Mouse (Mus musculus): Measurements from ENCODE around the gene Cacna1i. TPM values are rescaled to one million over a fixed set of nuclear protein-coding genes. Genes with fewer than 3 reads are reported as not detected.

Cacna1i gene
- total RNA-seq, 2 experiments from 2014 or later, result not detected

DNA sequence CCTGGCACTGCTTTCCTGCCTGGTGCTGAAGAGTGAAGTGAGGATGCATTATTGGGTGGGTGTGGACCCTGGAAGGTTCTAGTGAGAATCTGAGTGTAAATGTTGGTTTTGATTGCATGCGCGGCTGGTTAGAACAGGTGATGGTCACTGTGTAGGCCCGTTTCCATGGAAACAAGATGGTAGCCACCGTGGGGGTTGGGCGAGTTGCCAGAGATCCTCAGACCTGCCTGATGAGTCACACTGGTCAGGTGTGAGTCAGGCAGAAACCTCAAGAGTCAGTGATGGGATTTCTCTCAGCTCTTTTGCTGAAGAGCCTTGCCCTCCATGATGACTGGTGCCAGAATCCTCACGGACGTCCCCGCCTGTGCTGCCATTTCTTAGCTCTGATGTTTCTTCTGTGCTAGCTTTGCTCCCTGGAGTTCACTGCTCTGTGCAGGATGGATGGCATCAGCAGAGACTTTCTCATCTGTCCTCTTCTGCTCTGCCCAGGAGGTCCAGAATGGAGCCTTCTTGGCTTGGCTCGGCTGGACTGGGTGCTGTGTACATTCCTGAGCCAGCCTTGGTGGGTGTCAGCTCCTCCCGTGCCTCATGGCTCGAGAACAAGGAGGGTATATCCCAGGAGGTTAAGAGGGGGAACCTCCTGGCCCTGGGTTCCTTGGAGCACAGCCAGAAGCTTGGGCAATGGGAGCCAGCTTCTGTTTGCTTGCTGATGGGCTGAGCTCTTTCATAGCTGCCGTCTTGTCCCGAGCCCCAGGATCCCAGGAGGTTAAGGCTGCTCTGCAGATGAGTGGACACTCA lies 40.9 kb downstream of the Cacna1i start:
- no peak for ATAC-seq (ENCODE audit: poor library complexity, severe bottlenecking)

DNA sequence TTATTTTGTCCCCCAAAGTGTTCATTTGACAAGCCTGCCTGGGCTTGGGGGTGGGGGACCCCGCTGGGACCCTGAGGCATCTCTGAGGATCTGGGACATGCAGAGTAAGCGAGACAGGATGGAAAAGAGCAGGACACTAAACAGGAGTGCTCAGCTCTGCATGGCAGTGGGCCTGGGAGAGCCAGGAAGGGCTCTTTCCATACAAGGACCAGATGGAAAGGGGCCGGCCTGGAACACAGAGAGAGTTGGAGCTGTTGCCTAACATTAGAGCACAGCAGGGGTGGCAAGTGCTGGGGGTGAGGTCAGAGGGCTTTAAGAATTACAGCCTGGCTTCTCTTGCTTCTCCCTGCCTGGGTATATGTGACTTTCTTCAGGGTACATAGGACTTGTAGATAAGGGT lies 43.2 kb downstream of the Cacna1i start:
- no peak for ATAC-seq (ENCODE audit: poor library complexity, severe bottlenecking)

DNA sequence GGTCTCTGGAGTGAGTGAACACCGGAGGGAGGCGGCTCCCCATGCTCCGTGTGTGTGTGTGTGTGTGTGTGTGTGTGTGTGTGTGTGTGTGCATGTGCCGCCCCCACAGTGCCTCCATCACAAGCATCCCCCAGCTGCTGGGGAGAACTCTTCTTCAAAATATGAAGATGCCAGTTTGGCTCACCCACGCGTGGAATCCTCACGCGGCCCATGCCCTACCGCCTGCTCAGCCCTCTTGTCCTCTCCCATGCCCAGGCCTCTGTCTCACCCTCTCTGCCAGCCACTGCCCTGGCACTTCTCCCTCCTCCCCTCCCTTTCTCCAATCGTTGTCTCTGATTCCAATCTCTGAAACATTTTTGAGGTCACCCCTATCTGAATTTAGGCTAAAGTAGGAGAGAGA lies 47.7 kb downstream of the Cacna1i start:
- no peak for ATAC-seq (ENCODE audit: poor library complexity, severe bottlenecking)

DNA sequence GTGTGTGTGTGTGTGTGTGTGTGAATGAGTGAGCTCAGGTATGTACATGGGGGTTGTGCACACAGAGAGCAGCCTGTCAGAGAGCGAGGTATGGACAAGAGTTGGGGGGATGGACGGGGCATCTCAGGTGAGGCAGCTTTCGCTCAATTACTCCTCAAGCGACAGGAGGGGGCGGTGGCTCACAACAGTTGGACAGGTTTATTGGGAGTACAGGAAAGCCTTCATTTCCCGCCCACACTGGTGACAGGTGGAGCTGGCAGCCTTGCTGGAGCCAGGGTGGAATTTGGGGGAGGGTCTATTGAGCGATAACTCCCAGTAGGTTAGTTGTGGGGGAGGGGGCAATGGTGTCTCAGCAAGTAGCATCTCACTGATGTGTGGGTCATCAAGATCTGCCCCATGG lies 48.2 kb downstream of the Cacna1i start:
- no peak for ATAC-seq (ENCODE audit: poor library complexity, severe bottlenecking)

DNA sequence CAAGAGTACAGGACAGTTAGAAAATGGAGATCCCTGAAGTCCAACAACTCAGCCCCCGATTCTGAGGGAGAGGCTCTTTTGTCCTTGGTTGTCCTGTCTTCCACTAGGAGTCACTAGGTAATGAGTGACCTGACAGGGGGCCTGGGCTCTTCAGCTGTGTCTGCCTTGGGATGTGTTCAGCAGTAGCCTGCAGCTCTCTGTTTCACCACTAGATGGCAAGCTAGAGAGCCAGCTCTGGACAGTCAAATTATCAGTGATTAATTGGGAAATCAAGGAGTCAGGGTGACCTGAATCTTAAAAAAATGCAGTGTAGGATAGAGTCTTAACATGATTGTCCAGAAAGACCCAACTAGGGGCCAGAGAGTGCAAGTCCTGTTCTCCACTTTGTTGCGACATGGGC lies 53.3 kb downstream of the Cacna1i start:
- ATAC-seq (ENCODE audit: poor library complexity, severe bottlenecking), result peak; percentile 52; the same call in 1 of the 2 replicates

DNA sequence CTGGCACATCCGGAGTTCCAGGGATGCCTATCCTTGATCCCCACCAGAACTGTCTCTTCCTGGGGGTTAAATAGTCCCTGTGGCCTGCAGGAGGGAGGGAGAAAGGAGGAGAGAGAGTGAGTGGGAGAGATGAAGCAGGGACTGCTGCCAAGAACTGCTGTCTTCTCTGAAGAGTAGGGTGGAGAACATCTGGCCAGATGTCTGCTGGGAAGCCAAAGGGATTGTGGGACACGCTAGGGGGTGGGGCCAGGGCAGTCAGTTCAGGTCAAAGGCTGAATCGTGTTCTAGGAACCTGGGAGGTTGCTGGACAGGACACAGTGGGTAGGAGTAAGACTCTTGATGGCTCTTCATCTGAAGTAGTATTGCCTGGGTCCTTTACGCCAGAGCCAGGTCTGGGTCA lies 55.4 kb downstream of the Cacna1i start:
- ATAC-seq (ENCODE audit: poor library complexity, severe bottlenecking), result no peak

DNA sequence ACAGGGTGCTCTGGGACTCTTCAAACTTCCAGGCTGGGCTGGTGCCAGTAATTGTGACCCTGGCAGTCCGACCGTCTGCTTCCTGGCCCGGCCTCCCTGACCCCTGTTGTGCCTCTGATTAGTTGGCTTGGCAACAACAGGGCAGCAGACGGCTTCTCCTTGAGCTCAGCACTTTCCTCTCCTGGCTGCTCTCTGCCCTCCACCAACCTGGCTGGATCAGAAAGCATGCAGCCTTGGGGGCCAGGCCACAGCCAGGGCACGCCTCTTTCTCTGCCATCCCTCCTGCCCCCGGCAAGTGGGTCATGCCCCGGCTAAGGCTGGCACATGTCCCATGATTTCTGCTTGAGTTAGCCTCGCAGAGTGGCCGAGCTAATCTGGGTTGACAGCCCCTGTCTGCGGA lies 56.0 kb downstream of the Cacna1i start:
- ATAC-seq (ENCODE audit: poor library complexity, severe bottlenecking), result no peak

DNA sequence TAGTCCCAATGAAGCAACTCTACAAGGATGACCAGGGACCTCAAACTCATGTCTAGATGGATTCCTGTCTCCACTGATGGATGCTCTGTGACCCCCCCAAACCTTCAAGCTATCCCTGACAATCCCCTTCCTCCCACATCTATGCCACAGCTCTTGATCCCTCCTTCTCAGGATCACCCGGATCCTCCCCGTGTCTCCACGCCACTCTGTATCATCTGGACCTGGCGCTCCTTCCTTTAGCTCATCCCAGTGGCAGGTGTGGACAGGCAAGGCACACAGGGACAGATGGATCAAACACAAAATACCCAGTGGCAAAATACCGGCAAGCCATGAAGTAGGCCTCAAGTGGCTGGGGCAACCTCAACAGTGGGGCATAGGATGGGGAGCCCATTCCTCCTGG lies 56.7 kb downstream of the Cacna1i start:
- ATAC-seq (ENCODE audit: poor library complexity, severe bottlenecking), result no peak

DNA sequence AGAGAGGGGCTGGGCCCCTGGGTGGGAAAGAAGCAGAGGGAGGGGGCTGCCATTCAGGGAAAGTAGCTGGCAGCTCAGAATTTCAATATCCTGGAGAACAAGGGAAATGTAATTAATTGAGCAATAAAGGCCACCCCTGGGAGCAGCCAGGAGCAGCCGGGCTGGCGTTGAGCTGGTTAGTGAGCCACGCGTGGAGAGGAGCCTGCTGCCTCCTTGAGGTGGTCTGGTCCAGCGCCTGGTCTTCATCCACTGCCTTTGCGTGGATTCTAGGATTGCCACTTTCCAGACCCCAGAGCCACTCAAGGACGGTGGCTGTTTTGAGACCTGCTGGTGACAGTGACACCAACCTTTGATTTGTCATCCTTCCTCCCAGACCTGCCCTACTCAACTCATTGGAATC lies 59.5 kb downstream of the Cacna1i start:
- no peak for ATAC-seq (ENCODE audit: poor library complexity, severe bottlenecking)

DNA sequence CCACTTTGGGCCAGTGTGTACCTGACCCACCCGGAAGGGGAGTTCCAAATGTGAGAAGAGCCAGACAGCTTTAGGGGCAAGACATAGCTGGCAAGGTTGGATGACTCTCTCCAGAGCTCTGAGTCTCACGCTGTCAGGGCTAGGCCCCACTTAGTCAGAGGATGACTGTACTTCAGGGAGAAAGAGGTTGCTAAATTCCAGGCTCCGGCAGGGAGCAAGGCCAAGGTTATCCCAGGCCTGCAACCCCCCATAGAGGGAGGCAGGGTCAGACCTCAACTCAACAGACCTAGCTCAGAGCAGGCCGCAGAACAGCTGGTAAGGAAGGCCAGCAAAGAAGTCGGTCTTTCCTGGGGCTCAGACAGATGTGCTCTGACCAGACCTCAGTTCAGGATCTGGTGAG lies 63.4 kb downstream of the Cacna1i start:
- ATAC-seq (ENCODE audit: poor library complexity, severe bottlenecking), result no peak

DNA sequence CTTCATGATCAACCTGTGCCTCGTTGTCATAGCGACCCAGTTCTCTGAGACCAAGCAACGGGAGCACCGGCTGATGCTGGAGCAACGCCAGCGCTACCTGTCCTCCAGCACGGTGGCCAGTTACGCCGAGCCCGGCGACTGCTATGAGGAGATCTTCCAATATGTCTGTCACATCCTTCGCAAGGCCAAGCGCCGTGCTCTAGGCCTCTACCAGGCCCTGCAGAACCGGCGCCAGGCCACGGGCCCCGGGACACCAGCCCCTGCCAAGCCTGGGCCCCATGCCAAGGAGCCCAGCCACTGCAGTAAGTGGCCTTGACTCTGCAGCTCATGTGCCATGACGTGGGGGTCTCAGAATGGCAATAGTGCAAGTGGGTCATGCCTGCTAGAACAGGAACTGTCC lies 71.8 kb downstream of the Cacna1i start:
- no peak for ATAC-seq (ENCODE audit: poor library complexity, severe bottlenecking)

DNA sequence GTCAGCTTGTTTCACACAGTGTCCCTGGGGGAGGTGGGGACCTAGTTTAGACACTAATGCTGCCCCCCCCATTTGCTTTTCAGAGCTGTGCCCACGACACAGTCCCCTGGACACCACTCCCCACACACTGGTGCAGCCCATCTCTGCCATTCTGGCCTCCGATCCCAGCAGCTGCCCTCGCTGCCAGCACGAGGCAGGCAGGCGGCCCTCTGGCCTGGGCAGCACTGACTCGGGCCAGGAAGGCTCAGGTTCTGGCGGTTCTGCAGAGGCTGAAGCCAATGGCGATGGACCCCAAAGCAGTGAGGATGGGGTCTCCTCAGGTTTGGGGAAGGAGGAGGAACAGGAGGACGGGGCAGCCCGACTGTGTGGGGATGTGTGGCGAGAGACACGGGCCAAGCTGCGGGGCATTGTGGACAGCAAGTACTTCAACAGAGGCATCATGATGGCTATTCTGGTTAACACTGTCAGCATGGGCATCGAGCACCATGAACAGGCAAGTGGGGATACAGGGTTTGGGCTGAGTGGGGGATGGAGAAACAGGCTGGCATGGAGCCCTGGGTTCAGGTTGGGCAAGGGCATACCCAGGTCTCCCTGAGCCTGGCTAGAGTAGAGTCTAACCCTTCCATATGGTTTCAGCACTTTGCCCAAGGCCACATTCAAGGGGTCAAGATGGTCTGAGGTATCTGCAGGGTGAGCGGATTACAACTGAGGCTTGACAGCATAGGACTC lies 74.9 kb downstream of the Cacna1i start:
- no peak for ATAC-seq (ENCODE audit: poor library complexity, severe bottlenecking)

DNA sequence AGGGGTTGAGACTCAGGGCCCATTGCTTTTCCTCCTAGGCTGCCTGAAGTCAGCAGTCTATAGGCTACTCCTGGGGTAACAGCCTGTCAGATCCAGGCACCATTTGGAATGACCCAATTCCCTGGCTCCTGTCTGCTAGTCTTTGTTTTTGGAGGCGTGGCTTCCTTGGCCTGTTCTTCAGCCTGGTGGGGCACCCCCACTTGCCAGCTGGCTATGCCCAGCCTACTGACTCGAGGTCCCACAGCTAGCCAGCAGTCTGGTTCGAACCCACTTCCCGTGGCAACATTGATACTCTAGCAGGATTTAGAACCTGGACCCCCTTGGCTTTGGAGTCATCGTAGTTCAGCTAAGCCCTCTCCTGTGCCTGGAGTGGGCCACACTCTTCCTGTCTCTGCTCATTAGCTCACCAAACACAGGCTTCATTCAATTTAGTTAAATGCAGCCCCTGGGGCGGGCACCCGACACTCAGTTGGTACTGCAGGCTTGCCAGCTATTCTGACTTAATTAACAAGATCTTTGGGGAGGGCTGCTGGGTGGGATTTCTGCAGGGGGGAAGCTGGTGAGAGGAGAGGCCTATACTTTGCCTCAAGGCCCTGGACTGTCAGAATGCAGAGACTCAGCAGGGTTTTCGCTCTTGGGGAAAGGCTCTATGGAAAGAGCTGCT lies 75.6 kb downstream of the Cacna1i start:
- ATAC-seq (ENCODE audit: poor library complexity, severe bottlenecking), result no peak

DNA sequence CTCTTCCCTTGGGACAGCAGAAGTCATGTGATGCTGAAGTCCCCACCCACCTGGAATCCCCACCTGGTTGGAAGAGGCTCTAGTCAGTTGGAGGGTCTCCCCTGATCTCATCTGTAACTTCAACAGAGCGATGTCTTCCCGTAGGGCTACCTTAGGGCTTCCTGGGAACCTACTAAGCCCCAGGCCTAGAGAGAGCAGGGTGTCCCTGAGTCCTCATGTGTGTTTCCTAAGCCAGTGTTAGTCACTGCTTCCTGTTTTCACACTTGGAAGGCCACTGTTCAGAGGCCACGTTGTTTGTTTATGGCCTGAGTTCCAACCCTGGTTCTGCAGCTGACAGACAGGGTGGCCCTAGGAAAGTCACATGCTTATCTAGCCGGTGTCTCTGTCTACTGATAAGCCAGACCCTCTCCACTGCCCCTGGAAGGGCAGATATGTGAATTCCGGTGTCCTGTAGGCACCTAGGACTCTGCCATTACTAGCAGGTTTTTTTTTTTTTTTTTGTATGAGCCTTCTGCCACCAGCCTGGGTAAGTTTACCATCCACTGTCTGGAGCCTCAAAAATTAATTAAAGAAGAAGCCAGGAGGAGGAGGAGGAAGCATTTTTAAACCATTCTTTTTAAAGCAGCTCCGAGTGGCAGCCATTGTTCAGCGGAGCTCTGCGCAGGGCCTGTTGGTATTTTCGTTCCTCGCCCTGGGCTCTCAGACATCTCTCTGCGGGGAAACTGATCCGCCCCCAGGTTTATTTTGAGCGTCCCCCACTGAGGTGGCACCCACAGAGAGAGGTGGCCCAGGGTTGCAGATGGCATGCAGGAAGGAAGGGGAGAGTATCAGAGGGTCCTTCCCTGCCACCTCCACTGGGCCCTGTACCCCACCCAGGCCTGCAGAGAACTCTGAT lies 77.0 kb downstream of the Cacna1i start:
- ATAC-seq (ENCODE audit: poor library complexity, severe bottlenecking), result no peak

DNA sequence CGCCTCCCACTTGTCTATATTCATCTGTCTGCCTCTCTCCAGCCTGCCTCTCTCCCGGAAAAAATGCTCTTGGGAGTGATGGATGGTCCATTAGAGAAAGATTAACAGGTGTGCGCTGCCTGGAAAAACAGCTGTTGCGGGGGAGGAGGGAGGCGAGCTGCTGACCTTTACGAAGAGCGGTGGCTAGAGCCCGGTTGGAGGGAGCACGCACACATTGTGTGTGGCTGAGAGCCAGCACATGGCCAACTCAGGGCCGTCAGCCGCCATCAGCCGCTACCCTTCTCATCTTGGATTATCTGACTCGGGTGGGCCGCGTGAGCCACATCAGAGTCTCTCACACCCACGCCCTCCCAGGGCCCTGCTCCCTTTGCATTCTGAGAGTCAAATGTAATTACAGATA lies 79.9 kb downstream of the Cacna1i start:
- no peak for ATAC-seq (ENCODE audit: poor library complexity, severe bottlenecking)

DNA sequence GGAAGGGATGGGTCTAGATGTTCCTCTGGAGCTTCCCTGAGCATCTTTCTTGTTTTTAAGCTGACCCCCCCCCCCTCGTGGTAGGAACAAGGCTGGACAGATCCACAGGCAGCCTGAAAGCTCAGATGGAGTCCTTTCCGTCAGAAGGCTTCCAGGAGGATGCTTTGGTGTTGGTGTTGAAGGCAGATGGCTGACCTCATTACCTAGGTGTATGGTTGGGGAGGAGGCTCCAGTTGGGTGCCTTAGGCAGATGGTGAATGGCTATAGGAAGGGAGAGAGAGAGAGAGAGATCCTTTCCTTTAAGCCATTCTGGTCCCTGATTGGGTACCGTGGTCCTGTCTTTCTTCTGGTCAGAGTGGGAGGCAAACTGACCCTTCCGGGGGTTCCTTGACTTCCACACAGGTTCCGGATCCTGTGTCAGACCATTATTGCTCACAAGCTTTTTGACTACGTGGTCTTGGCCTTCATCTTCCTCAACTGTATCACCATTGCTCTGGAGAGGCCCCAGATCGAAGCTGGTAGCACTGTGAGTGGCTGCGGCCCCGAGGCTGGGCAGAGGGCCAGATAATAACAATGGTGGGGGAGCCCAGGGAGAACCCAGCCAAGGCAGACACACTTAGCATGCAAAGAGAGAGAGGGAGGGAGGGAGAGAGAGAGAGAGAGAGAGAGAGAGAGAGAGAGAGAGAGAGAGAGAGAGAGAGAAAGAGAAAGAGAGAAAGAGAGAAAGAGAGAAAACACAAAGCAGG lies 86.4 kb downstream of the Cacna1i start:
- no peak for ATAC-seq (ENCODE audit: poor library complexity, severe bottlenecking)

DNA sequence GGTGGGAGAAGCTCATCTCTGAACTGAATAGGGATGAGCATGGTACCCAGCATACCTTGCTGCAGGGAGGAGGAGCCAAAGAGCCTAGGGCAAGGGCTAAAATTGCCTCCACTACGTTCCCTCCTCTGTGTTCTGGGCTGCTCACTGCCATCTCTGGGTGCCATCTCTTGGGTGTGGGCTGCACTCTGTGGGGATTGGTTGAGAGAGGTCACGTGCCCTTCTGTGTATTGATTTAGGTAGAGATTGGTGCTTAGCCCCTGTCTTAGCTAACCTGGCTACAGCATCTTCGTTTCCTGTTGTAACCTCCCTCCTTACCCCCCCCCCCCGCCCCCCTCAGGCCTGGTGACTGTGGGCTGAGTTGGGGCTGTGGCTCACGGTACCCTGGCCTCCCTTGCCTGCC lies 87.8 kb downstream of the Cacna1i start:
- no peak for ATAC-seq (ENCODE audit: poor library complexity, severe bottlenecking)

DNA sequence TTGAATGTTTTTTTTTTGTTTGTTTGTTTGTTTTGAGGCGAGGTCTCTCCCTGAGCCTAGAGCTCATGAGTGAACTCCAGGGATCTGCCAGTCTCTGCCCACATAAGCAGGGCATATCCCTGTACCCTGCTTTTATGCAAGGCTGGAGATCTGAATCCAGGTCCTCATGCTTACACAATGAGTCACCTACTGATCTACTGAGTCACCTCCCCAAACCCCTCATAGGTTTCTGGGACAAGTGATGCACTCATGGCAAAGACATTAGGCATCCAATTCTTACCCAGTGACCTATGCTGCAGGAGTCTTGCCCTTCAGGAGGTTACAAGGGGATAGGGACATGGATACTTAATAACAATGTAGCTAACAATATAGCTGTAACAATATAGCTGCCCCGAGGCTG lies 100.1 kb downstream of the Cacna1i start:
- no peak for ATAC-seq (ENCODE audit: poor library complexity, severe bottlenecking)

DNA sequence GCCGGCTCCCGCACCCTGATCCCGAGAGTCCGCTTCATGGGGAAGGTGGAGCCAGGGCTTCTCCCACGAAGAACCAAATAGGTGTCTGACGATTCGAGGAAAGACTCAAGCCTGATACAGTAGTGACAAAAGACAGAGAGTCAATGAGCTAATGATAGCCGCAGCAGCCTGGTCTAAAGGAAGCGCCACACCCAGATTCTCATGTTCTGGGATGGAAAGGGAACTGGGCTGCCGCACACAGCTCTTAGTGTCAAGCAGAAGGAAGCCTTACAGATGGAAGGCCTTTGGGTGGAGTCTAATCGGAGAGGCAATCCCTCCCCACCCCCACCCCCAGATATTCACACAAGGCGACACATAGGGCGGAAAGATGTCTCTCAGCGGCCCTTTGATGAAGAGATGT lies 104.8 kb downstream of the Cacna1i start:
- no peak for ATAC-seq (ENCODE audit: poor library complexity, severe bottlenecking)

DNA sequence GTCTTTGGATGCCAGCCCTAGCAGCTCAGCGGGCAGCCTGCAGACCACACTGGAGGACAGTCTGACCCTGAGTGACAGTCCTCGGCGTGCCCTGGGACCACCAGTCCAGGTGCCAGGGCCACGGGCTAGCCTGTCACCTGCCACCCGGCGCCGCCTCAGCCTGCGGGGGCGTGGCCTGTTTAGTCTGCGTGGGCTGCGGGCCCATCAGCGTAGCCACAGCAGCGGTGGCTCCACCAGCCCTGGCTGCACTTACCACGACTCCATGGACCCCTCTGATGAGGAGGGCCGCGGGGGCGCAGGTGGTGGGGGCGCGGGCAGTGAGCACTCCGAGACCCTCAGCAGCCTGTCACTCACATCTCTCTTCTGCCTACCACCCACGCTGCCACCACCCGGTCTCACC lies 108.0 kb downstream of the Cacna1i start:
- ATAC-seq (ENCODE audit: poor library complexity, severe bottlenecking), result no peak

Data from megakaryocyte, adult 5-6 weeks (primary cell).